Mouse (Mus musculus) spleen, postnatal 4 days (tissue): Measurements from ENCODE around the gene Olfr608.
"Not testable (repeated sequence)": the region's sequence is repeated elsewhere in the genome, so short reads cannot be mapped to it uniquely, and the experiment has no call there.

ENCODE experiments used
- DNase-seq, 2 experiments: peaks; one replicate each; pipeline ENCODE4 v3.0.0; 2022; ENCODE audit warnings: low spot score in 2 of 2

The Olfr608 gene

GRCm38 (mm10) chr7:103469577-103469976 lies at the start of gene Olfr608:
Gene Olfr608 (plus strand): TSS chr7:103469877.
- no peak for DNase-seq

DNA sequence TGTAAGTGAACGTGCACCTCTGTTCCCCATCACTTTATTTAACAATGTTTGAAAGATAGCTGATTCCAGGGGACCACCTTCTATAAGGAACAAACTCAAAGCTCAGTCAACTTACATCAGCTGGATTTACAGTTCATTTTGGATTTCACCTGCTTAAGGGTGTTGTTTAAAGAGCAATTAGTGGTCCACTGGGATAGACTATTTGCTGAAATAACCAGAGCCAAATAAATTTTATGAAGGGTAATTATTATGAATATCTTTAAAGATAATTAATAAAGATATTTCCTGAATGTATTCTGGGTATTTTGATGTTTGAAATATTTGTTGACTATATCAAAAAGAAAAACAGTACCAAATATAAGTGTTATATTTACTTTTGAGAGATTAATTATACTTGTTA lies 24.3 kb upstream of the Olfr608 start, which contains the start of gene Olfr605:
Gene Olfr605 (minus strand): TSS at position 101 of the 400 bp plus-strand sequence.
- no peak for DNase-seq

GRCm38 (mm10) chr7:103448746-103449145 lies 20.9 kb upstream of the Olfr608 start, which contains the start of gene Olfr606:
Gene Olfr606 (plus strand): TSS chr7:103449046.
- DNase-seq, result no peak

GRCm38 (mm10) chr7:103460590-103460989 lies 9.1 kb upstream of the Olfr608 start:
- no peak for DNase-seq

DNA sequence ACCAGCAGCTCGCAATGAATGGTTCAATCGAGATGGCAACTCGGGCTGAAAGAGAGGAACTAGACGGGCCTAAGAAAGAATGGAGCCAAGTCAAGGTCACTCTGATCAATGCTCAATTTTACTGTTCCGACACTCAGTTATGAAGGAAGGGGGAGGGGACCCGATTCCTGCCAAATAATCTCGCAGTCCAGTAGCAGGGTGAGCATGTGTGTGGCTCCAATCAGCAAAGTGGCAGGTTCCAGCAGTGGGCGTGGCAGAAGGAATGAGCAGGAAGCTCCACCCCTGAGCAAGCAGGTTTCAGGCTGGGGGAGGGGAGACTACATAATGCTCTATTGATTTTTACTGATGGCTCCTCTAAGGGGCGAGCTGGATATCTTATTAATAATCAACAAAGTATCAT lies 7.4 kb downstream of the Olfr608 start:
- DNase-seq, result not testable (repeated sequence)

- no peak for DNase-seq
Measured at GRCm38 (mm10) chr7:103497962-103498361, 28.3 kb downstream of the Olfr608 start, which contains the start of gene Olfr609. Gene Olfr609 (minus strand): TSS chr7:103498062.

GRCm38 (mm10) chr7:103512022-103512421 lies 42.3 kb downstream of the Olfr608 start, which contains the start of gene Olfr610:
Gene Olfr610 (minus strand): TSS chr7:103512122.
- no peak for DNase-seq

- not testable (repeated sequence) for DNase-seq
Measured at GRCm38 (mm10) chr7:103520746-103521145, 51.1 kb downstream of the Olfr608 start, which contains the start of gene Olfr611. Gene Olfr611 (minus strand): TSS chr7:103520846.
